Mouse (Mus musculus) heart, adult 2 months (tissue): ENCODE results near the gene Scgb1b29. TPM values are rescaled to one million over a fixed set of nuclear protein-coding genes. Genes with fewer than 3 reads are reported as not detected.
"Not testable (repeated sequence)": the region's sequence is repeated elsewhere in the genome, so short reads cannot be mapped to it uniquely, and the experiment has no call there.

Experiments used
- DNase-seq, 2 experiments: peaks; one replicate each; pipeline ENCODE4 v3.0.0; 2021
- H3K27ac ChIP-seq: fragments of 200-600 bp; 2 replicates; pipeline ENCODE4 v1.8.1; 2022
- H3K27me3 ChIP-seq: fragments of 200-500 bp; 2 replicates; pipeline ENCODE4 v1.6.1; 2012; ENCODE audit warnings: mild to moderate bottlenecking, low read length, inconsistent platforms, mixed read lengths; ENCODE audit not compliant: control insufficient read depth, insufficient read depth
- H3K36me3 ChIP-seq: fragments of 200-500 bp; 2 replicates; pipeline ENCODE4 v1.6.1; 2012; ENCODE audit warnings: low read length, inconsistent platforms; ENCODE audit not compliant: control insufficient read depth, insufficient read depth
- H3K4me1 ChIP-seq: fragments of 200-500 bp; 2 replicates; pipeline ENCODE4 v1.6.1; 2011; ENCODE audit warnings: low read length; ENCODE audit not compliant: control insufficient read depth, insufficient read depth
- H3K4me3 ChIP-seq: fragments of 200-600 bp; 2 replicates; pipeline ENCODE4 v1.8.1; 2022
- H3K79me2 ChIP-seq: fragments of 200-500 bp; replicated peaks from 2 replicates; pipeline ENCODE4 v1.6.1; 2012; ENCODE audit warnings: mild to moderate bottlenecking, inconsistent platforms, low read length, moderate library complexity, mixed read lengths; ENCODE audit not compliant: control insufficient read depth, insufficient read depth
- H3K9ac ChIP-seq: fragments of 200-500 bp; 2 replicates; pipeline ENCODE4 v1.6.1; 2012; ENCODE audit warnings: low read depth, mild to moderate bottlenecking, control low read depth, inconsistent platforms, low read length, mixed read lengths
- WGBS: fragments of 180-500 bp; shearing (Covaris S2); methylation state at CpG from one replicate; pipeline ENCODE4 v1.1.7; 2018; 5-methylcytosine and 5-hydroxymethylcytosine counted together
- intact Hi-C: fragments of 180-260 bp; cut with DNase I; formaldehyde crosslinking; loops from one replicate; pipeline ENCODE4 v1.15.1; 2025
- long read RNA-seq: library from polyadenylated mRNA; stranded (forward); transcript quantifications from one replicate; pipeline ENCODE4 v2.0.0, GENCODE M21; 2021
- polyA plus RNA-seq: library from polyadenylated mRNA; depleted of rRNA; stranded (reverse); fragments of >200 nt; gene quantifications from 2 replicates; pipeline ENCODE4 v1.2.3, GENCODE M21; 2012; rRNA removed
- total RNA-seq, 2 experiments: library from RNA; stranded (reverse); gene quantifications; 2 replicates each; pipeline ENCODE4 v1.2.3; 2021

The Scgb1b29 gene
- total RNA-seq (not detected), polyA plus RNA-seq (not detected in 2 replicates)
- long read RNA-seq: 0 reads

DNA sequence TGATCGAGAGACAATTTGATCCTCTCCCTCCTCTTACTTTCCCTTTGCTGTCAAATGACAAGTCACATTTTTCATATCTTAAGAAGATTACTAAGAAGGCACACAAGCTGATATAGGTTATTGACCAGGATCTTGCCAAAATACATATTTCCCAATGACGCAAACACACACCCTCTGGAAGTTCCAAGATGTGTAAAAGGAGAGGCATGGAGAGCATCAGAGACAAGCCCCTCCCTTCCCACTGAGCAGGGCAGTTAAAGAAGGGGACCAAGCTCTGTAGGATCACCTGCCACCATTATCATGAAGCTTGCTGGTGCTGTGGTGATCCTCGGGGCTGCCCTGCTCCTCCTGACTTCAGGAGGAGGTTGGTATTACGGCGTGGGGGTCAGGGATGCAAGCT lies at the start of gene Scgb1b29:
Scgb1b29 (plus strand) TSS at position 301 of the 400 bp plus-strand sequence.
- WGBS: 66% methylated on average over 5 of the region's 5 CpGs
- H3K36me3 ChIP-seq, H3K27me3 ChIP-seq, H3K27ac ChIP-seq, H3K79me2 ChIP-seq, intact Hi-C loops, DNase-seq, H3K9ac ChIP-seq, H3K4me3 ChIP-seq, H3K4me1 ChIP-seq: not testable (repeated sequence)

DNA sequence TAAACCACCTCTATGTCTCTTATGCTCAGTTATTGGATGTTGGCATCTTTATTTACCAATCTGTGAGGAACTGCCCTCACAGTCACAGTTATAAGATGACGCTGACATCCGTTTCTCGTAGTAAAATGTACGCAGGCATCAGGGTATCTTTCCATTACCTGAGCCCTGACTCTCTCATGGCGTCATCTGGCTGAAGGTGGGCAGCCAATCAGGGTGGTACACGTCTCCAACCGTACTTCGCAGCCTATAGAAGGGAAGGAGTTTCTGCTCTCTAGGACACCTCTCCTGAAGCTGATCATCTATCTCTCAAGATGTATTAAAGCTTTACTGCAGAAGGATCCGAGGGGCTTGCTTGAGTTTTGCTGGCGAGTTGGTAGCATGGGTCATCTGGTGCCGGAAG lies 12.7 kb upstream of the Scgb1b29 start:
- H3K27ac ChIP-seq, H3K4me1 ChIP-seq, H3K79me2 ChIP-seq, H3K36me3 ChIP-seq, DNase-seq, H3K9ac ChIP-seq, H3K27me3 ChIP-seq, intact Hi-C loops, H3K4me3 ChIP-seq: not testable (repeated sequence)
- 78% methylated on average over 11 of the region's 11 CpGs for WGBS

Other genes starting within 250 kb of the Scgb1b29 start
- not detected for gene Scgb2b11, start 230.4 kb upstream of the Scgb1b29 start, total RNA-seq
- not detected in 2 replicates for gene Scgb2b11, start 230.4 kb upstream of the Scgb1b29 start, polyA plus RNA-seq
- gene Scgb1b11, start 218.7 kb upstream of the Scgb1b29 start, total RNA-seq: not detected
- not detected in 2 replicates for gene Scgb1b11, start 218.7 kb upstream of the Scgb1b29 start, polyA plus RNA-seq
- not detected for gene Scgb2b12, start 114.3 kb upstream of the Scgb1b29 start, total RNA-seq
- gene Scgb2b12, start 114.3 kb upstream of the Scgb1b29 start, polyA plus RNA-seq: not detected in 2 replicates
- gene Scgb1b12, start 107.4 kb upstream of the Scgb1b29 start, total RNA-seq: not detected
- not detected in 2 replicates for gene Scgb1b12, start 107.4 kb upstream of the Scgb1b29 start, polyA plus RNA-seq